ENCODE assay signal across 8 mouse cellular contexts in the genomic region with DNA sequence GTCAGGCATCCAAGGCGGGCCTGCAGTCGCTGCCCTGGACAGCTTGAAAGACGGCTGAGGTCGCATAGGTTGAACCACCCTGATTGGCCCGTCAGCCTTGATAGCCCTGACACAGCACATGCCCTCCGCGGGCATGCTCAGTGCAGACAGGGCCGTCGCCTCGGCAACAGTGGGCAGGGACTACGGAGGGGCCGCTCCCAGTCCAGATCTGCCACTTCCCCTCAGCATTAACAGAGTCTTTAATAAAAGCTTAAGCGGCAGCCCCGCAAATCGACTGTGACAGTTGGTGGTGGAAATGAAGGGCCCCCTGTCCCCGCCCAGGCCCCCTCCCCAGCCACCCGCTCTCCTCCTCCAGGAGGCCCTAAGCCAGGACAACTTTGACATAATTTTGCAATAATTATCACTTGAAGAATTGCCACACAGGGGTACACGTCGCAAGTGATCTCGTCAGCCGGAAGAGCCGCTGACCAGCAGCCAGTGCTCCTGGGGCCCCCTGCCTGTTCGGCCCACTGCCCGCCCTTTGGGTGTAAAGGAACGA.
DNase-seq lines count a peak whose midpoint lies in the region; ATAC-seq lines count a peak whose summit lies in the region.

No protein-coding gene starts in this region.

- H3K4me1 ChIP-seq in embryonic facial prominence, embryonic 15.5 days: peaks cover 23% of the 10 kb centered on the region

- DNase-seq in CD4-positive, CD25-positive, alpha-beta regulatory T cell, adult 2 months (ENCODE audit: low read depth, low spot score): peak; percentile 54
- DNase-seq in R1 (ENCODE audit: low read depth, low spot score): peak; percentile 67
- peak; percentile 78 for DNase-seq in heart, postnatal 4 days
- DNase-seq in layer of hippocampus, postnatal 36 days: peak; percentile 23 to 24
- DNase-seq in spleen, postnatal 10 days (ENCODE audit: low spot score in 2 of 2): peak; percentile 24 to 77
- no peak for DNase-seq in cerebellum, adult 8-10 months

- 13% methylated on average over 25 of the region's 25 CpGs for WGBS in embryonic facial prominence, embryonic 15.5 days

- peak; percentile 71 for ATAC-seq in embryonic facial prominence, embryonic 15.5 days (ENCODE audit: insufficient number of reproducible peaks, low FRiP score, low TSS enrichment, low read depth)
- ATAC-seq in megakaryocyte-erythroid progenitor cell, adult 5-6 weeks (replicated peaks; ENCODE audit: low FRiP score, low TSS enrichment, poor library complexity, severe bottlenecking): peak; percentile 97

- 0 out of 2 replicates have a peak overlapping the region, but pooled peaks have one; percentile 7 for H3K4me3 ChIP-seq in embryonic facial prominence, embryonic 15.5 days (replicated peaks)

- H3K9ac ChIP-seq in embryonic facial prominence, embryonic 15.5 days: no peak overlapping the region

- H3K27me3 ChIP-seq in embryonic facial prominence, embryonic 15.5 days: peaks cover 16% of the 10 kb centered on the region

- H3K9me3 ChIP-seq in embryonic facial prominence, embryonic 15.5 days (replicated peaks): no peaks in the 10 kb centered on the region

- peak overlapping the region; percentile 38 for H3K4me2 ChIP-seq in embryonic facial prominence, embryonic 15.5 days (replicated peaks)

- no peaks in the 10 kb centered on the region for H3K36me3 ChIP-seq in embryonic facial prominence, embryonic 15.5 days

- no peak overlapping the region for H3K27ac ChIP-seq in embryonic facial prominence, embryonic 15.5 days (replicated peaks)
